Mouse (Mus musculus) liver, embryonic 16.5 days (tissue): Measurements from ENCODE around the gene Aipl1. TPM values are rescaled to one million over a fixed set of nuclear protein-coding genes. Genes with fewer than 3 reads are reported as not detected.

Experiments used
- polyA plus RNA-seq: library from polyadenylated mRNA; unstranded; fragments of >200 nt; fragmentation: Nextera tagmentation; extraction: Ambion mirVana; gene quantifications from 2 replicates; pipeline ENCODE4 v1.2.1, GENCODE M21; 2015

The Aipl1 gene
- polyA plus RNA-seq, 1 experiment from 2014 or later, result 0.09 TPM

Other genes starting within 250 kb of the Aipl1 start
- gene Pimreg, start 4.5 kb upstream of the Aipl1 start, polyA plus RNA-seq, result 16.2 and 16.5 TPM in 2 replicates
- gene Pitpnm3, start 98.3 kb upstream of the Aipl1 start, polyA plus RNA-seq, result 0.01 TPM in 1 of 2 replicates, not detected in the other
- gene Gm43951, start 169.3 kb upstream of the Aipl1 start, polyA plus RNA-seq, result not detected in 2 replicates
- gene 4933427D14Rik, start 169.9 kb upstream of the Aipl1 start, polyA plus RNA-seq, result 2.2 and 2.6 TPM in 2 replicates
- 66.4 and 68.5 TPM in 2 replicates for gene Txndc17, start 170.0 kb upstream of the Aipl1 start, polyA plus RNA-seq
- gene Med31, start 178.1 kb upstream of the Aipl1 start, polyA plus RNA-seq, result 10.6 and 11.1 TPM in 2 replicates
- gene Slc13a5, start 229.7 kb upstream of the Aipl1 start, polyA plus RNA-seq, result not detected in 2 replicates